ENCODE assay signal across 8 mouse cellular contexts in the genomic region with DNA sequence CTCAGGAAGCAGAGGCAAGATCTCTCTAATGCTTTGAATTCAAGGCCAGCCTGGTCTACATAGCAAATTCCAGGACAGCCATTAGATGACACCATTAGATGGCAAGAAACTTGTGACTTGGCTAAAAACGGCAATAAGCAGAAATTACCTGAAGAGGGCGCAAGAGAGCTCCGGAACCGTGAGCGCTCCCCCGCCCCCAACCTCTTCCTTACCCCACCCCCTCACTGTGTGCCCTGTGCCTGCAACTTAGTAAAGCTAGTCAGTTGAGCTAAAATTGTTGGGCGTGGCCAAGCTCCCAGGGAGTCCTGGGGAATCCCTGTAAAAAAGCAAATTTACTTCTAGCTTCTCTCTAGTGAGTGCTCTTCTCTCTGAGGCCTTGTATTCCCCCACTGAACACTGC. TPM values are rescaled to one million over a fixed set of nuclear protein-coding genes. Genes with fewer than 3 reads are reported as not detected.
DNase-seq lines count a peak whose midpoint lies in the region; ATAC-seq lines count a peak whose summit lies in the region.

No protein-coding gene starts in this region.

- H3K9ac ChIP-seq in heart, embryonic 12.5 days = no peak overlapping the region
- H3K9ac ChIP-seq in stomach, embryonic 15.5 days = no peak overlapping the region

- DNase-seq in heart, adult 11 months = peak; percentile 97
- peak; percentile 81 for DNase-seq in embryo, embryonic 10.5 days (ENCODE audit: low spot score)
- peak; percentile 39 to 41 for DNase-seq in left cerebral cortex, postnatal 14 days (ENCODE audit: low spot score in 2 of 2)

- H3K36me3 ChIP-seq in heart, embryonic 12.5 days = no peaks in the 10 kb centered on the region
- H3K36me3 ChIP-seq in stomach, embryonic 15.5 days = no peaks in the 10 kb centered on the region

- no peaks in the 10 kb centered on the region; the same call in 1 of the 2 replicates for H3K27me3 ChIP-seq in heart, embryonic 12.5 days (replicated peaks)
- H3K27me3 ChIP-seq in stomach, embryonic 15.5 days (replicated peaks) = no peaks in the 10 kb centered on the region

- peaks cover 14% of the 10 kb centered on the region for H3K4me1 ChIP-seq in heart, embryonic 12.5 days (replicated peaks)
- no peaks in the 10 kb centered on the region for H3K4me1 ChIP-seq in stomach, embryonic 15.5 days

- intact Hi-C loops in left cerebral cortex, postnatal 14 days (cut with DNase I) = loop anchor here (5.0 kb wide), 1 partner anchor 38 kb away; no protein-coding TSS in a partner anchor

- H3K27ac ChIP-seq in heart, embryonic 12.5 days (ENCODE audit: poor library complexity, severe bottlenecking) = no peak overlapping the region
- peak overlapping the region; percentile 44 for H3K27ac ChIP-seq in stomach, embryonic 15.5 days

- H3K9me3 ChIP-seq in heart, embryonic 12.5 days (replicated peaks) = no peaks in the 10 kb centered on the region
- H3K9me3 ChIP-seq in stomach, embryonic 15.5 days = no peaks in the 10 kb centered on the region

- no peak; the same call in 1 of the 2 replicates for ATAC-seq in heart, embryonic 12.5 days (ENCODE audit: insufficient number of reproducible peaks, low FRiP score)
- ATAC-seq in activated CD4-positive, CD25-positive, alpha-beta regulatory T cell, adult 4 months = peak; percentile 46
- ATAC-seq in hematopoietic stem cell, adult 5-6 weeks (replicated peaks in 1 of 2; ENCODE audit: insufficient read depth in 1 of 2, low FRiP score in 2 of 2, low TSS enrichment in 1 of 2, low read depth in 1 of 2, poor library complexity in 2 of 2, severe bottlenecking in 2 of 2) = peak; percentile 29 to 41; a peak in 1 of 4 replicates
- ATAC-seq in megakaryocyte progenitor cell, adult 5-6 weeks (replicated peaks; ENCODE audit: poor library complexity) = peak; percentile 58
- ATAC-seq in stomach, embryonic 15.5 days (ENCODE audit: insufficient read depth, low FRiP score, low read depth) = peak; percentile 59; the same call in 1 of the 2 replicates

- WGBS in heart, embryonic 12.5 days = 16% methylated on average over 7 of the region's 7 CpGs
- 14% methylated on average over 7 of the region's 7 CpGs for WGBS in stomach, embryonic 15.5 days

- no peak overlapping the region for H3K4me3 ChIP-seq in heart, embryonic 12.5 days
- H3K4me3 ChIP-seq in stomach, embryonic 15.5 days (replicated peaks) = no peak overlapping the region

- no peak overlapping the region for H3K4me2 ChIP-seq in heart, embryonic 12.5 days
- H3K4me2 ChIP-seq in stomach, embryonic 15.5 days = no peak overlapping the region

RNA-seq across cellular contexts. Expression of gene Prps1, which starts 47.5 kb away (rescaled TPM):
- polyA plus RNA-seq in heart, embryonic 12.5 days (2016; fragmentation: Nextera tagmentation; extraction: Ambion mirVana) = 61.7 and 68.5 TPM in 2 replicates
- 10 to 100 TPM; 44.7 to 47.8 TPM for polyA plus RNA-seq in activated CD4-positive, CD25-positive, alpha-beta regulatory T cell, adult 4 months (2017; shearing (Covaris generic))
- total RNA-seq in hematopoietic stem cell, adult 5-6 weeks (2017) = 43.8 and 57.8 TPM in 2 replicates
- 10 to 100 TPM; 68.8 to 77.2 TPM for total RNA-seq in left cerebral cortex, postnatal 14 days (2021)
- 95.7 and 101 TPM in 2 replicates for total RNA-seq in megakaryocyte progenitor cell, adult 5-6 weeks (2015)
- total RNA-seq in megakaryocyte progenitor cell, adult 5-6 weeks (2017) = 76.2 and 93.0 TPM in 2 replicates
- polyA plus RNA-seq in stomach, embryonic 15.5 days (2015; fragmentation: Nextera tagmentation; extraction: Ambion mirVana) = 30.8 and 32.3 TPM in 2 replicates

Comparison
In these comparisons a context has a peak if more than half of its experiments do, and no peak if none do; other contexts are left out.
1. DNase-seq: peak in every context shown above with its lines; median percentile 97 in heart, adult 11 months; 81 in embryo, embryonic 10.5 days; 40 in left cerebral cortex, postnatal 14 days.